Mouse (Mus musculus) bone marrow, adult 2 months (tissue): Measurements from ENCODE around the gene Uqcc3. TPM values are rescaled to one million over a fixed set of nuclear protein-coding genes. Genes with fewer than 3 reads are reported as not detected.
A peak's percentile ranks its signal among the peaks of the same experiment; 100 is the strongest.
"Not testable (repeated sequence)": the region's sequence is repeated elsewhere in the genome, so short reads cannot be mapped to it uniquely, and the experiment has no call there.

Experiments used
- H3K27ac ChIP-seq: fragments of 200-500 bp; 2 replicates; pipeline ENCODE4 v1.5.1; 2012; ENCODE audit warnings: low read depth, mild to moderate bottlenecking, control low read depth, inconsistent platforms, low read length; ENCODE audit not compliant: control insufficient read depth, poor library complexity, insufficient read depth
- H3K4me1 ChIP-seq: fragments of 200-500 bp; 2 replicates; pipeline ENCODE4 v1.6.1; 2011; ENCODE audit warnings: low read length; ENCODE audit not compliant: control insufficient read depth, insufficient read depth
- H3K4me3 ChIP-seq: fragments of 200-500 bp; replicated peaks from 2 replicates; pipeline ENCODE3; 2011; ENCODE audit warnings: mild to moderate bottlenecking, low read depth, low read length, control low read depth; ENCODE audit not compliant: control insufficient read depth
- CTCF ChIP-seq: fragments of 200-500 bp; IDR thresholded peaks from 2 replicates; pipeline ENCODE4 v1.5.1; 2011; ENCODE audit warnings: low read length, control low read depth; ENCODE audit not compliant: control insufficient read depth, insufficient read depth
- POLR2A ChIP-seq: fragments of 200-500 bp; IDR thresholded peaks from 2 replicates; pipeline ENCODE4 v1.6.1; 2011; ENCODE audit warnings: low read depth, mild to moderate bottlenecking, control low read depth, low read length, borderline replicate concordance; ENCODE audit not compliant: control insufficient read depth
- WGBS: fragments of 180-500 bp; shearing (Covaris S2); methylation state at CpG from one replicate; pipeline ENCODE4 v1.1.7; 2018; 5-methylcytosine and 5-hydroxymethylcytosine counted together
- polyA plus RNA-seq: library from polyadenylated mRNA; stranded (reverse); fragments of >200 nt; gene quantifications from 2 replicates; pipeline ENCODE4 v1.2.4, GENCODE M21; 2011; ENCODE audit warnings: low replicate concordance; ENCODE audit not compliant: missing spikeins, insufficient read depth, insufficient read length

Gene Uqcc3
- polyA plus RNA-seq, 1 experiment: 25.7 TPM

GRCm38 (mm10) chr19:8870838-8871237, 9.9 kb downstream of the Uqcc3 start:
- TF ChIP-seq CTCF (no peak), POLR2A (no peak)
- Histone ChIP-seq H3K27ac (peak overlapping the region; percentile 42), H3K4me3 (peak overlapping the region; percentile 89), H3K4me1 (no peaks in the 10 kb centered on the region; the same call in 1 of the 2 replicates)
- WGBS: 20% methylated on average over 9 of the region's 9 CpGs

GRCm38 (mm10) chr19:8870381-8870780, 10.3 kb downstream of the Uqcc3 start:
- H3K27ac ChIP-seq, H3K4me1 ChIP-seq, H3K4me3 ChIP-seq: not testable (repeated sequence)
- WGBS: 67% methylated on average over 3 of the region's 3 CpGs

- H3K4me3 ChIP-seq: no peak overlapping the region
- TF ChIP-seq CTCF: no peak
- TF ChIP-seq POLR2A: no peak
- no peaks in the 10 kb centered on the region for H3K4me1 ChIP-seq
- no peak overlapping the region for H3K27ac ChIP-seq
- 81% methylated on average over 6 of the region's 6 CpGs for WGBS
These were observed 16.5 kb downstream of the Uqcc3 start for GRCm38 (mm10) chr19:8864265-8864664.

GRCm38 (mm10) chr19:8859018-8859417, 21.7 kb downstream of the Uqcc3 start:
- no peak overlapping the region for H3K27ac ChIP-seq
- H3K4me3 ChIP-seq: no peak overlapping the region
- no peaks in the 10 kb centered on the region for H3K4me1 ChIP-seq
- WGBS: 30% methylated on average over 1 of the region's 1 CpGs
- TF ChIP-seq CTCF (peak; percentile 33; the same call in 1 of the 2 replicates), POLR2A (no peak)

GRCm38 (mm10) chr19:8857689-8858088, 23.0 kb downstream of the Uqcc3 start:
- no peak overlapping the region for H3K27ac ChIP-seq
- no peak overlapping the region for H3K4me3 ChIP-seq
- no peaks in the 10 kb centered on the region for H3K4me1 ChIP-seq
- TF ChIP-seq CTCF (peak; percentile 75), POLR2A (no peak)
- WGBS: 26% methylated on average over 4 of the region's 4 CpGs

- TF ChIP-seq CTCF: no peak
- TF ChIP-seq POLR2A: no peak
- 81% methylated on average over 3 of the region's 3 CpGs for WGBS
- no peak overlapping the region for H3K4me3 ChIP-seq
These were observed 27.6 kb downstream of the Uqcc3 start for GRCm38 (mm10) chr19:8853117-8853516.

GRCm38 (mm10) chr19:8852236-8852928, 28.3 kb downstream of the Uqcc3 start:
- no peaks in the 10 kb centered on the region for H3K4me1 ChIP-seq
- no peak overlapping the region for H3K4me3 ChIP-seq
- TF ChIP-seq POLR2A (no peak), CTCF (no peak)
- H3K27ac ChIP-seq: no peak overlapping the region
- WGBS: 74% methylated on average over 10 of the region's 10 CpGs

More at GRCm38 (mm10) chr19:8853117-8853516, 27.6 kb downstream of the Uqcc3 start:
- no peak overlapping the region for H3K27ac ChIP-seq
- no peaks in the 10 kb centered on the region for H3K4me1 ChIP-seq

- Histone ChIP-seq H3K4me3 (no peak overlapping the region), H3K4me1 (no peaks in the 10 kb centered on the region), H3K27ac (no peak overlapping the region)
- WGBS: 69% methylated on average over 7 of the region's 7 CpGs
- TF ChIP-seq CTCF: no peak
- no peak for TF ChIP-seq POLR2A
These were observed 29.1 kb downstream of the Uqcc3 start for GRCm38 (mm10) chr19:8851639-8852038.

GRCm38 (mm10) chr19:8850402-8850901, 30.3 kb downstream of the Uqcc3 start, which contains the start of gene Lrrn4cl:
Gene Lrrn4cl (plus strand): TSS chr19:8850768.
- no peaks in the 10 kb centered on the region for H3K4me1 ChIP-seq
- H3K4me3 ChIP-seq: no peak within 1 kb of the TSS
- WGBS: 59% methylated on average over 7 of the region's 7 CpGs
- TF ChIP-seq POLR2A (no peak), CTCF (no peak)
- no peak within 1 kb of the TSS for H3K27ac ChIP-seq
